Mouse (Mus musculus): ENCODE results near the gene Grin2d. TPM values are rescaled to one million over a fixed set of nuclear protein-coding genes. Genes with fewer than 3 reads are reported as not detected.
"Not testable (repeated sequence)": the region's sequence is repeated elsewhere in the genome, so short reads cannot be mapped to it uniquely, and the experiment has no call there.

The Grin2d gene
- 1.1 and 2.6 TPM in 2 replicates for polyA plus RNA-seq (2012; rRNA removed)

- 92% methylated on average over 1 of the region's 1 CpGs for WGBS
- not testable (repeated sequence) for DNase-seq (ENCODE audit: low read depth, low spot score)
Measured at GRCm38 (mm10) chr7:45878278-45878677, at the start of gene Grin2d. TSS of gene Grin2d (minus strand) at chr7:45878378.

GRCm38 (mm10) chr7:45924429-45924816 lies 46.2 kb upstream of the Grin2d start:
- no peak for DNase-seq (ENCODE audit: low read depth, low spot score)
- 21% methylated on average over 14 of the region's 14 CpGs for WGBS

DNA sequence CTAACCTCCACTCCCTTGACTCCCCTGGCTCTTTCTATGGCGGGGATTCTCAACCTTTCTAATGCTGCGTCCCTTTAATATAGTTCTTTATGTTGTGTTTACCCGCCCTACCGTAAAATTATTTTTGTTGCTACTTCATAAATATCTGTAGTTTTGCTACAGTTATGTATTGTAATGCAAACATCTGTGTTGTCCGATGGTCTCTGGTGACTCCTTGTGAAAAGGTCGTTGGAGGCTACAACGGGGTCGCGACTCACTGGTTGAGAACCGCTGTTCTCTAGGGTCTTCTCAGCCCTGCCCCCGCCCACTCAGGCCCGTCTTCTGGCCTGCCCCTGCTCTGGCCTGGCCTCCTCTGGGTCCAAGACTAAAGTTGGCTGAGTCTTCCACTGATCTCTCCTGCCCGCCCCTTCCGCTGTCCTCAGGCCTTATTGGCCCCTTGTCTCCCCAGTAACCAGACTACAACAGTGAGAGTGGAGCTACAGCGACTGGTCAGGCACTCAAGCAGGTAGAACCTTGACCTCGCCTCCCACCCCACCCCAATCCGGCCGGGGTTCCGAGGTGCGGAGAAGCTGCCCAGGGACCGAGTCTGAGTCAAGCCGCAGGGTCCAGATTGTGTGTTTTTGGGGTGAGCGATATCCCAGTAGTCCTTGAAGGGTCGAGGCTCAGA lies 45.7 kb upstream of the Grin2d start, which contains the start of gene Ccdc114:
Gene Ccdc114 (plus strand): TSS at position 311 of the 667 bp plus-strand sequence.
- WGBS, result 6% methylated on average over 24 of the region's 24 CpGs
- peak; percentile 90 for DNase-seq (ENCODE audit: low read depth, low spot score)

- WGBS, result under 1% methylated on average over 37 of the region's 37 CpGs
- DNase-seq (ENCODE audit: low read depth, low spot score), result peak; percentile 94
Measured at GRCm38 (mm10) chr7:45922928-45923761, 45.0 kb upstream of the Grin2d start.

DNA sequence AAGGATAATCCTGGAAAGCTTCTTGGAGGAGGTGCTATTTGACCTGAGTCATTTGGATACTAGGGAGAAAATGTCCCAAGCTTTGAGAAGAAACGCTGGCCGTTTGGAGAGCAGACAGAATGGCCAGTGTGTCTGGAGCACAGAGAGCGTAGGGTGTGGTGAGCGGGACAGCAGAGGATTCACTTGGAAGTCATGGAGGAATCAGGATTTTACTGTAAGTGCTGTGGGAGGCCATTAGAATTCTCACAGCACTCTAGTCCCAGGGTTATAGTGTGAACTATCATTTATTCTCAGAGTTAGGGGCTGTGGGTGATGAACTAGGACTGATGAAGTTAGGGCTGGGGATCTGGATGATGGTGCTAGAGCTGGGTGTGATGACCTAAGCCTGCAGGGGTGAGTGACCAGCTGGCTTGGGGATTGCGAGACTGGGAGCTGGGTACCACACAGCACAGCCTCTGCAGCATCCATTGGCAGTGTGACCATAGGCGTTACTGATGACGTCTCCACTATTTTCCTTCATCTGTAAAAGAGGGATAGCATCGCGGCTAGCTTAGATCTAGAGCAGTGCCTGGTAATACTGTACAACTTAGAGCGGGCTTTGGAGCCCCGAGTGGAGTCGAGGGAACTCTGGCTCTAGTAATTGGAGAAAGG lies 43.9 kb upstream of the Grin2d start:
- DNase-seq (ENCODE audit: low read depth, low spot score), result no peak
- 71% methylated on average over 12 of the region's 12 CpGs for WGBS

DNA sequence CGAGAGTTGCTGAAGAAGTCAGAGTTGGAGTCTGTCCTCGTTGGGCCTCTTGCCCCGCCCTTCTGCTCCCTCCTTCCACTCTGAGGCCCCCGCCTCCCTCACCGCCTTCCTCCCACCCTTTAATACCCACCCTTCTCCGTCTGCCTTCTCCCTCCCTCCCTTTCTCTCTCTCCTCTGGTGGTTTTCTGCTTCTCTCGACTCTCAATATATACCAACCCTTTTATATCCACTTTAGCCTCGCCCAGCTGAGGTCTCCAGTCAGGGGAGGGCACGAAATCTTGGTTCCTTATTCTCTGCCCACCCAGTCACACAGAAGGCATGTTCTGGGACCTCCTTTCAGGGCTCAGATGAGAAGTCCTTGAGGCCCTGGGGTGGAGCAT lies 43.1 kb upstream of the Grin2d start, which contains the start of gene Emp3:
Gene Emp3 (minus strand): TSS at position 163 of the 380 bp plus-strand sequence.
- DNase-seq (ENCODE audit: low read depth, low spot score), result no peak
- WGBS, result 14% methylated on average over 9 of the region's 9 CpGs

DNA sequence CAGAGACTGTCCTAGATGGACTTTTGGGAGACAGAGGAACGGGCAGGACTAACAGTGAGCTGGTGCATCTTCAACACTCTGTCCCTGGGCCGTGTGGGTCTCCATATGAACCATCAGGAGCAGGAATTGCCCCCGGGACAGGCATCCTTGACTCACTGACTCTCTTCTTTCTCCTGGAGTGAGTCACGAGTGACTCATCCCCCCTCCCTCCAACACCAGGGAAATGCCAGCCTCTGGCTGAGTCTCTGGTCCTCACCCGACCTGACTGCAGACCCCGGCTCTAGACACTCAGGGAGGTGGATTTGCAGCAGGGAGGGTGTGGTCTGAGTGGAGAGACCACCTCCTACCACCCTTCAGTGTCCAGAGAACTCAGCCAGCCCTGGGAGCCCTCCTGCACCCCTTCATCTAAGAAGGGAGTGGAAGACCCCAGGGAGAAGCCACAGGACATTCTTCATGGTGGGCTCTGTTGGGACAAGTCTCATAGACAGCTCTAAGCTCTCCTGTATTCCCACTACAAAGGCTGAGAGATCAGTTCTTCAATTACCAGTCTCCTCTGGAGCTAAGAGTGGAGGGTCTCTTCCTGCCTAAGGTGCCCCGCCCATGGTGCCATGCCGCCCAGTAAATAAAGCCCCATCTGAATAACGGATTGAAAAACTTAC lies 42.5 kb upstream of the Grin2d start:
- WGBS, result 29% methylated on average over 9 of the region's 9 CpGs
- DNase-seq (ENCODE audit: low read depth, low spot score), result no peak

- DNase-seq (ENCODE audit: low read depth, low spot score), result no peak
- WGBS, result 60% methylated on average over 4 of the region's 4 CpGs
Measured at GRCm38 (mm10) chr7:45919761-45920160, 41.6 kb upstream of the Grin2d start.

DNA sequence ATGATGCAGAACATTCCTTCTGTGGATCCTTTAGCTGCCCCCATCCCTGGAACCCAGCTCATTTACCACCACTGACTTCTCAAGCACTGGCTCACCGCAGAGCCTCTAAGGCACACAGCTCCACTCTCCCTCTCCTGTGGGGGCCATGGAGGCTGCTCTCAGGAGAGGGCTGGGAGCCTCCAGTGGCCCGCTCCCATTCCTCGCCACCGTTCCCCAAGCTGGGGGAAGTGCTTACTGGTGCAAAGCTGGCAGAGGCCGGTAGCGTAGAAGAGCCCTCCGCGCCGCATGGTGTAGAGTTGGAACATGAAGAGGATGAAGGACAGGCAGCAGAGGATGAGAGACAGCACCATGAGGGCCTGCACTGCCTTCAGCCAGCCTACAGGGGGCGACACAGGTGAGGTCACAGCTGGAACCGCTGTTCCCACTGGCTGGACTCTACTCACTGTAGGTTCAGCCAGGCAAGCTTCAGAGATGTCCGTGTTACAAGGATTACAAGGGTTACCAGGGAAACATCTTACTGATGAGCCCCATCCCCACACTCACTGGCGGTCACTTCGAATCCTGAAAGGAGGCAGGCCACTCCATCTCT lies 41.0 kb upstream of the Grin2d start:
- DNase-seq (ENCODE audit: low read depth, low spot score), result no peak
- 82% methylated on average over 14 of the region's 14 CpGs for WGBS

GRCm38 (mm10) chr7:45917926-45918325 lies 39.7 kb upstream of the Grin2d start:
- 77% methylated on average over 15 of the region's 15 CpGs for WGBS

DNA sequence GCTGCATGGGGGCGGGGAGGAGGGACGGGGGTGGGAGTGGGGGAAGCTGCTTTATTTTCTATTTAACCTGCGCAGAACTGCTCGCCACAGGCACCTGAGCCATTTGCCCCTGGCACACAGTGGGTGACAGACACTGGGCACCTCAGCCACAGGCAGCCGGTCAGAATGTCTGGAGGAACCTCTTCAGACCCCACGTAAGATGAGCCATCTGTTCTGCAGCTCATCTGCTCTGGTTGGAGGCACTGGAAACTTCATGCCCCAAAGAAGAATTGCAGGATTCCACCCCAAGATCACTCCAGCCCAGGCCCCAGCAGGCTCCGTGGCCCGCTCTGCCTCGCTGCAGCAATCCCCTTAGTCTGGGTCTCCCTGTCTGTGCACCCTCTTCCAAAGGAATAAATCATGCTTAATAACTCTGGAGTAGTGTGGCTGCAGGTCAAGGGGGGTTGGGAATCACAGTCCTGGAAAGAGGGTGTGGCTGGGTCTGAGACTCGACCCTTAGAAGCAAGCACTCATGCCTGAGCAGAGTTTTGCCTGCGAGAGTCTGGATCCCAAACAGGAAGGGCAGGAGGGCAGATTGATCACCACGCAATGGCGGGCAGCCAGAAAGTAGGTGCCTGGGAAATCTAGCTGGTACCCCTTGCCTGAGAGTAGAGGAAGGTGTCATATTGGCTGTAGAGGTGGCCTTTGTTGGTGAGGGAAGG lies 39.0 kb upstream of the Grin2d start:
- DNase-seq (ENCODE audit: low read depth, low spot score), result no peak
- 19% methylated on average over 13 of the region's 13 CpGs for WGBS

More at GRCm38 (mm10) chr7:45917926-45918325, 39.7 kb upstream of the Grin2d start:
- DNase-seq (ENCODE audit: low read depth, low spot score), result no peak

DNA sequence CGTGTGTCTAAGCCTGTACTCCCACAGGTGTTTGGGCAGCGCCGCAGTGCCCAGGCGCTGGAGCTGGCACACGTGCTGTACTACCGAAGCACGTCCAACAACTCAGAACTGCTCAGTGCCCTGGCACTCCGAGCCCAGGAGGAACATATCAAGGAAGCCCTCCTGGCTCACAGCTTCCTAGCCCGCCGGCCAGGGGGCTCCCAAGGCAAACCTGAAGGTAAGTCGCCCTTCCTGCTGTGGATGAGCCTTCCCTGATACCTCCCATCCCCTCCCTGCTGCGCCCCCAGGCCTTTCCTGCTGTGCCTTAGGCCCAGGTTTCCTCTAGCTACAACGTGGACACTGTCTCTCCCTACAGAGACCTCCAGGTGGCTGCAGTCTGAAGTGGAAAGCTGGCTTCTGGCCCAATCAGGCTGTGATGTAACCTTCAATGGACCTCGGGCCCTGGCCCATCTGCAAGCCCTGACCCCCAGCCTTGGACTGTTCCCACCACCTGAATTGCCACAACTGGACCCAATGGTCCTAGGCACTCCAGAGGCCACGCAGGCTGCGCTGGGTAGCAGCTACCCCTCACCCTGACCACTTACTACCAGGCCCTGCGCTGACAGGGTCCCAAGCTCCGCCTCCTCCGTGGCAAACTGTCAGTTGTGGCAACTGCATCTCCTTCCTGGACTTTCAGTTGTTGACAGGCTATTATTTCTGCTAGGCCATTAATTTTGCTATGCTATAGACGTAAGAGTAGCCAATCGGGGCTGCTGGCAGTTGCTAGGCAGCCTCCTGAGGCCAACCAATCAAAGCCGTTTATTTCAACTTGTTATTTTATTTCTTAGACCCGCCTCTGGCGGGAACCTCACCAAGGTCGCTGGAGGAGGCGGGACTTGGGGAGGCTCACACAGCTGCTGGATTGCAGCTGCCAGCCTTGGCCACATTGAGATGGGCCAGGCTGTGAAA lies 38.2 kb upstream of the Grin2d start:
- 28% methylated on average over 26 of the region's 26 CpGs for WGBS
- DNase-seq (ENCODE audit: low read depth, low spot score), result peak; percentile 52

DNA sequence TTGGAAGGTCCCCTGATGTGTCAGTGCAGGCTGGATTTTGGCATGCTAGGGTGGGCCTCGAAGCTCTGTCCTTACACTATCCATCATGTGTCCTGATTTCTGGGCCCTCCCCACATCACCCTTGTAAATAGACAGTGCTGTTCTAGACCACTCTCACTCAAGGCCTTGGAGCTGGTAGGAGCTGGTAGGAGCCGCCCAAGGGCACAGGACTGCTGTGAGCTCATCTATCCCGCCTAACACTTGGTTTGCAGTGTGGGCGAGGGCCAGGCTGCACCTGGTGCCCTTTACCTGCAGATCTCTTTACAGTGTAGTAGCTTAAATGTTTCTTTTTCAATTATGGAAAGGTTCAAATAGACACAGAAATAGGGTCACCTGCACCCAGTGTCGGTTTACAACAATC lies 36.8 kb upstream of the Grin2d start:
- WGBS, result 56% methylated on average over 5 of the region's 5 CpGs
- DNase-seq (ENCODE audit: low read depth, low spot score), result no peak

- 90% methylated on average over 6 of the region's 6 CpGs for WGBS
- DNase-seq (ENCODE audit: low read depth, low spot score), result no peak
Measured at GRCm38 (mm10) chr7:45914067-45914466, 35.9 kb upstream of the Grin2d start.

DNA sequence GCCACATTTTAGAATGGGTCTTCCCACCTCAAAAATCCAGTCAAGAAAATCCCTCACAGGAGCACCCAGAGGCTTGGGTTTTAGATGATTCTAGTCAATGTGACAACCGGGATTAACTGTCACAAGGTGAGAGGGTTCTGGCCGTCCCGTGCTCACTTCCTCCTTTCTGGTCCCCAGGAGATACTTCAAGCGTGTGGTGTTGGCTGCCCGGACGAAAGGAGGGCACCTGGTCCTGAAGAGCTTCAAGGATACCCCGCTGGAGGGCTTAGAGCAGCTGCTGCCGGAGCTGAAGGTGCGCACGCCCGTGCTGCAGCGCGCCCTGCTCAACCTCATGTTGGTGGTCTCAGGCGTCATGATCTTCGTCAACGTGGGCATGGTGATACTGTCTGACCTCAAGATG lies 31.0 kb upstream of the Grin2d start:
- WGBS, result 94% methylated on average over 16 of the region's 16 CpGs
- no peak for DNase-seq (ENCODE audit: low read depth, low spot score)

DNA sequence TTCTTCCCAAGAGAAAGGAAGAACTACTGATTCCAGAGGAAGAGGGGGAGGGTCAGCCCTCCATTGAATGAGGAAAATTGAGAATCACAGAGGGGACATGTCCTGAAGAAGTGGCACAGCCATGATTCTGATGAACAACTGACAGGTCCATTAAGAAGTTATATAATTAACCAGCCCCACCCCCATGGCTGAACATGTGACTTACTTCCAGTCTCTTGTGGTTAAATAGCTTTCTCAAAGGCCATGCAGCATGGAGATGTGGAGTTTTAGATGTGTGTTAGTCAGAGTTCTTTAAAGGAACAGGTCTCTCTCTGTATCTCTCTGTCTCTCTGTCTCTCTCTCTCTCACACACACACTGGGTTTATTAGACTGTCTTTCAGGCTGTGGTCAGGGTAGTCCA lies 30.2 kb upstream of the Grin2d start:
- DNase-seq (ENCODE audit: low read depth, low spot score), result no peak

- WGBS, result 87% methylated on average over 9 of the region's 9 CpGs
- no peak for DNase-seq (ENCODE audit: low read depth, low spot score)
Measured at GRCm38 (mm10) chr7:45906622-45907021, 28.4 kb upstream of the Grin2d start.

DNA sequence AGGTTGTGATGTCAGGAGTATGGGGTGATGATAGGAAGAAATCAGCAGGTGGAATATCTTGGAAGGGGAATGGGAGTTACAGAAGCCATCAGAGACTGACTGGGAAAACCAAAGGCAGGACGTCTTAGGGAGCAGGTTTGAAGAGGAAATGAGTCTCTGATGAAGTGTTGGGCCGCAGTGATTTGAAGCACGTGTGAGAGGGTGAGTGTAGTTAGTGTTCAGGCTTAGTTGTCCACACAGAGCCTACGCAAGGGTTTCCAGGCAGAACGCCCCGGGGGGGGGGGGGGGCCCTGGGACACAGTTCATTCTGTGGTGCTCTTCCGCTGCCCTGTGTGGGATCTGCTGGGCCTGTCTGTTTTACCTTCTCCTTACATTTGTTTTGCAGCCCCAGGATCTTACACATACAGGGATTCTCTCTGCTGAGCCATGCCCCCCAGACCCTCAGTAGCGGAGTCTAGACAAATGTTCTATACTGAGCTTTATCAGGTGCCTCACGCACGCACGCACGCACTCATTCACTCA lies 24.4 kb upstream of the Grin2d start:
- DNase-seq (ENCODE audit: low read depth, low spot score), result no peak
- WGBS, result 69% methylated on average over 12 of the region's 12 CpGs

Data from large intestine, adult 2 months (tissue).